Mouse (Mus musculus) stomach, embryonic 15.5 days (tissue): ENCODE results near the gene Gipc3. TPM values are rescaled to one million over a fixed set of nuclear protein-coding genes. Genes with fewer than 3 reads are reported as not detected.
A peak's percentile ranks its signal among the peaks of the same experiment; 100 is the strongest.

ENCODE experiments used
- ATAC-seq: fragments of 200-750 bp; cut with Nextera tagmentation; 2 replicates; pipeline ENCODE4 v1.8.0; 2017; ENCODE audit warnings: low read depth, moderate number of reproducible peaks, moderate TSS enrichment; ENCODE audit not compliant: insufficient read depth, low FRiP score
- H3K27ac ChIP-seq: fragments of 300-500 bp; sonication (generic); 2 replicates; pipeline ENCODE4 v1.5.1; 2015; ENCODE audit warnings: mild to moderate bottlenecking, inconsistent platforms
- H3K27me3 ChIP-seq: fragments of 300-500 bp; sonication (generic); replicated peaks from 2 replicates; pipeline ENCODE4 v1.6.1; 2015; ENCODE audit warnings: inconsistent platforms
- H3K36me3 ChIP-seq: fragments of 300-500 bp; sonication (generic); 2 replicates; pipeline ENCODE4 v1.6.1; 2015; ENCODE audit warnings: inconsistent platforms
- H3K4me1 ChIP-seq: fragments of 300-500 bp; sonication (generic); 2 replicates; pipeline ENCODE4 v1.6.1; 2015; ENCODE audit warnings: inconsistent platforms
- H3K4me2 ChIP-seq: fragments of 300-500 bp; sonication (generic); 2 replicates; pipeline ENCODE4 v1.6.1; 2015; ENCODE audit warnings: mild to moderate bottlenecking, inconsistent platforms
- H3K4me3 ChIP-seq: fragments of 300-500 bp; sonication (generic); replicated peaks from 2 replicates; pipeline ENCODE4 v1.5.1; 2015; ENCODE audit warnings: inconsistent platforms
- H3K9ac ChIP-seq: fragments of 300-500 bp; sonication (generic); 2 replicates; pipeline ENCODE4 v1.6.1; 2015; ENCODE audit warnings: inconsistent platforms
- H3K9me3 ChIP-seq: fragments of 300-500 bp; sonication (generic); 2 replicates; pipeline ENCODE4 v1.6.1; 2016; ENCODE audit warnings: inconsistent platforms
- WGBS: fragments of 180-500 bp; shearing (Covaris S2); methylation state at CpG from one replicate; pipeline ENCODE4 v1.1.7; 2015; 5-methylcytosine and 5-hydroxymethylcytosine counted together
- polyA plus RNA-seq: library from polyadenylated mRNA; unstranded; fragments of >200 nt; fragmentation: Nextera tagmentation; extraction: Ambion mirVana; gene quantifications from 2 replicates; pipeline ENCODE4 v1.2.1, GENCODE M21; 2015

Gene Gipc3
- polyA plus RNA-seq, 1 experiment from 2014 or later = 0.04 TPM

- no peak overlapping the region for H3K4me3 ChIP-seq
- H3K27me3 ChIP-seq = no peaks in the 10 kb centered on the region; the same call in 1 of the 2 replicates
- H3K9ac ChIP-seq = no peak overlapping the region
- 72% methylated on average over 6 of the region's 6 CpGs for WGBS
- peaks cover 37% of the 10 kb centered on the region for H3K4me1 ChIP-seq
- H3K27ac ChIP-seq = peak overlapping the region; percentile 51; the same call in 1 of the 2 replicates
- H3K36me3 ChIP-seq = peaks cover 50% of the 10 kb centered on the region
- ATAC-seq = no peak
- no peaks in the 10 kb centered on the region for H3K9me3 ChIP-seq
- H3K4me2 ChIP-seq = no peak overlapping the region
These were observed 23.6 kb upstream of the Gipc3 start for GRCm38 (mm10) chr10:81366477-81367206.

GRCm38 (mm10) chr10:81365672-81366476, 22.8 kb upstream of the Gipc3 start, which contains the start of gene 4930404N11Rik:
TSS of gene 4930404N11Rik (minus strand) at chr10:81365816.
- H3K9me3 ChIP-seq = no peaks in the 10 kb centered on the region
- H3K27me3 ChIP-seq = no peaks in the 10 kb centered on the region; the same call in 1 of the 2 replicates
- peak within 1 kb of the TSS; percentile 26 for H3K4me3 ChIP-seq
- peak within 1 kb of the TSS; percentile 55 for H3K4me2 ChIP-seq
- no peak for ATAC-seq
- peaks cover 38% of the 10 kb centered on the region for H3K4me1 ChIP-seq
- H3K36me3 ChIP-seq = peaks cover 43% of the 10 kb centered on the region
- H3K27ac ChIP-seq = peak within 1 kb of the TSS; percentile 51; the same call in 1 of the 2 replicates
- peak within 1 kb of the TSS; percentile 5; the same call in 1 of the 2 replicates for H3K9ac ChIP-seq
- WGBS = 34% methylated on average over 12 of the region's 12 CpGs

- Histone ChIP-seq H3K27me3 (no peaks in the 10 kb centered on the region; the same call in 1 of the 2 replicates), H3K36me3 (peaks cover 35% of the 10 kb centered on the region), H3K4me3 (no peak overlapping the region), H3K9ac (no peak overlapping the region), H3K9me3 (no peaks in the 10 kb centered on the region), H3K4me1 (peaks cover 39% of the 10 kb centered on the region), H3K27ac (peak overlapping the region; percentile 38; the same call in 1 of the 2 replicates), H3K4me2 (peak overlapping the region; percentile 55; the same call in 1 of the 2 replicates)
- WGBS = 32% methylated on average over 4 of the region's 4 CpGs
- ATAC-seq = no peak
These were observed 22.0 kb upstream of the Gipc3 start for GRCm38 (mm10) chr10:81365073-81365472.

- H3K4me2 ChIP-seq = peak overlapping the region; percentile 55
- H3K36me3 ChIP-seq = peaks cover 30% of the 10 kb centered on the region
- 0 out of 2 replicates have a peak, but pooled peaks have one; percentile 6 for ATAC-seq
- H3K9me3 ChIP-seq = no peaks in the 10 kb centered on the region
- no peak overlapping the region for H3K9ac ChIP-seq
- peak overlapping the region; percentile 26 for H3K4me3 ChIP-seq
- H3K27me3 ChIP-seq = no peaks in the 10 kb centered on the region; the same call in 1 of the 2 replicates
- 17% methylated on average over 28 of the region's 28 CpGs for WGBS
- H3K27ac ChIP-seq = peak overlapping the region; percentile 38; the same call in 1 of the 2 replicates
- H3K4me1 ChIP-seq = peaks cover 39% of the 10 kb centered on the region
These were observed 21.6 kb upstream of the Gipc3 start for GRCm38 (mm10) chr10:81364666-81365065.

GRCm38 (mm10) chr10:81363436-81364346, 20.6 kb upstream of the Gipc3 start:
- no peaks in the 10 kb centered on the region for H3K9me3 ChIP-seq
- H3K4me1 ChIP-seq = peaks cover 48% of the 10 kb centered on the region
- no peak overlapping the region for H3K9ac ChIP-seq
- H3K27me3 ChIP-seq = no peaks in the 10 kb centered on the region; the same call in 1 of the 2 replicates
- peak overlapping the region; percentile 55 for H3K4me2 ChIP-seq
- H3K27ac ChIP-seq = peak overlapping the region; percentile 75
- peaks cover 21% of the 10 kb centered on the region for H3K36me3 ChIP-seq
- WGBS = 19% methylated on average over 54 of the region's 54 CpGs
- H3K4me3 ChIP-seq = peak overlapping the region; percentile 26
- ATAC-seq = no peak

- 59% methylated on average over 12 of the region's 12 CpGs for WGBS
- H3K4me1 ChIP-seq = peaks cover 55% of the 10 kb centered on the region
- H3K9me3 ChIP-seq = no peaks in the 10 kb centered on the region
- no peaks in the 10 kb centered on the region; the same call in 1 of the 2 replicates for H3K27me3 ChIP-seq
- H3K27ac ChIP-seq = peak overlapping the region; percentile 75
- peak overlapping the region; percentile 55 for H3K4me2 ChIP-seq
- H3K4me3 ChIP-seq = no peak overlapping the region; the same call in 1 of the 2 replicates
- no peak overlapping the region for H3K9ac ChIP-seq
- peak; percentile 51 for ATAC-seq
- peaks cover 8% of the 10 kb centered on the region for H3K36me3 ChIP-seq
These were observed 19.4 kb upstream of the Gipc3 start for GRCm38 (mm10) chr10:81362336-81362949.

- Histone ChIP-seq H3K4me1 (peaks cover 57% of the 10 kb centered on the region), H3K27ac (no peak overlapping the region), H3K9ac (no peak overlapping the region), H3K9me3 (no peaks in the 10 kb centered on the region), H3K4me3 (no peak overlapping the region), H3K4me2 (no peak overlapping the region), H3K36me3 (no peaks in the 10 kb centered on the region), H3K27me3 (no peaks in the 10 kb centered on the region; the same call in 1 of the 2 replicates)
- 55% methylated on average over 8 of the region's 8 CpGs for WGBS
- no peak for ATAC-seq
These were observed 17.7 kb upstream of the Gipc3 start for GRCm38 (mm10) chr10:81360721-81361120.

GRCm38 (mm10) chr10:81358841-81359240, 15.8 kb upstream of the Gipc3 start:
- H3K4me2 ChIP-seq = peak overlapping the region; percentile 99
- ATAC-seq = no peak
- 58% methylated on average over 1 of the region's 1 CpGs for WGBS
- H3K9ac ChIP-seq = no peak overlapping the region; the same call in 1 of the 2 replicates
- peaks cover 38% of the 10 kb centered on the region for H3K4me1 ChIP-seq
- H3K27ac ChIP-seq = 0 out of 2 replicates have a peak overlapping the region, but pooled peaks have one; percentile 23
- H3K36me3 ChIP-seq = no peaks in the 10 kb centered on the region
- H3K4me3 ChIP-seq = no peak overlapping the region; the same call in 1 of the 2 replicates
- H3K27me3 ChIP-seq = no peaks in the 10 kb centered on the region; the same call in 1 of the 2 replicates
- no peaks in the 10 kb centered on the region for H3K9me3 ChIP-seq

GRCm38 (mm10) chr10:81358209-81358608, 15.1 kb upstream of the Gipc3 start:
- Histone ChIP-seq H3K9ac (peak overlapping the region; percentile 76; the same call in 1 of the 2 replicates), H3K4me3 (peak overlapping the region; percentile 83), H3K36me3 (no peaks in the 10 kb centered on the region), H3K4me2 (peak overlapping the region; percentile 99), H3K27ac (0 out of 2 replicates have a peak overlapping the region, but pooled peaks have one; percentile 23), H3K4me1 (peaks cover 32% of the 10 kb centered on the region), H3K27me3 (no peaks in the 10 kb centered on the region; the same call in 1 of the 2 replicates), H3K9me3 (no peaks in the 10 kb centered on the region)
- 32% methylated on average over 4 of the region's 4 CpGs for WGBS
- no peak for ATAC-seq

GRCm38 (mm10) chr10:81356991-81357844, 14.2 kb upstream of the Gipc3 start, which contains the start of gene Mfsd12:
TSS of gene Mfsd12 (plus strand) at chr10:81357491.
- 2% methylated on average over 79 of the region's 79 CpGs for WGBS
- H3K27me3 ChIP-seq = no peaks in the 10 kb centered on the region
- H3K4me2 ChIP-seq = peak within 1 kb of the TSS; percentile 99
- 0 out of 2 replicates have a peak within 1 kb of the TSS, but pooled peaks have one; percentile 23 for H3K27ac ChIP-seq
- peak within 1 kb of the TSS; percentile 83 for H3K4me3 ChIP-seq
- H3K4me1 ChIP-seq = peaks cover 23% of the 10 kb centered on the region
- no peaks in the 10 kb centered on the region for H3K9me3 ChIP-seq
- peak; percentile 87 for ATAC-seq
- H3K9ac ChIP-seq = peak within 1 kb of the TSS; percentile 76
- H3K36me3 ChIP-seq = no peaks in the 10 kb centered on the region
